Mouse (Mus musculus): ENCODE measurements around the gene Elk3. TPM values are rescaled to one million over a fixed set of nuclear protein-coding genes. Genes with fewer than 3 reads are reported as not detected.

Elk3 gene
- polyA plus RNA-seq, 1 experiment from 2014 or later = 37.6 TPM

DNA sequence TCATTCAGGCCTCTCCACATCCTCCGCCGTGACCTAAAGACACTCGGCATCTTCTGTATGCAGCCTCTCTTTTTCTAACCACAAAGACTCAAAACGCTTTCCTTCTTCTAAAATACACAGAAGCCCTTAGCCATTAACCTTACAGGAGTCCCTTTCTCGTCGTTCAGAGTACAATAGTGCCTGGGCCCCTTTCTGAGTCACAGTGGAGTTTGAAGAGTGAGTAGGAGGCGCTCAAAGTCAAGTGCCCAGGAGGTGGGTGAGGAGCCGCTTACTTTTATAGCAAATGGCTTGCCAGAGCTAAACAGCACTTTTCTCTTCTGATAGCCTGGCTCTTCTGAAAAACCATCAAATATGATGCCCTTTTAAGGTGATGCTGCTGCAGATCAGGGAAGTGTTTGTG is 83.0 kb downstream of the Elk3 start:
- H3K36me3 ChIP-seq = peaks cover 16% of the 10 kb centered on the region
- H3K4me1 ChIP-seq = no peaks in the 10 kb centered on the region
- WGBS = 78% methylated on average over 8 of the region's 8 CpGs
- H3K27me3 ChIP-seq = no peaks in the 10 kb centered on the region
- H3K9ac ChIP-seq = no peak overlapping the region
- H3K27ac ChIP-seq = no peak overlapping the region
- no peak for ATAC-seq (ENCODE audit: insufficient number of reproducible peaks, insufficient read depth, low FRiP score, low TSS enrichment)
- H3K4me3 ChIP-seq = no peak overlapping the region
- H3K4me2 ChIP-seq (replicated peaks) = no peak overlapping the region
- no peaks in the 10 kb centered on the region for H3K9me3 ChIP-seq

- Histone ChIP-seq H3K9me3 (no peaks in the 10 kb centered on the region), H3K36me3 (peaks cover 11% of the 10 kb centered on the region), H3K4me1 (no peaks in the 10 kb centered on the region), H3K9ac (no peak overlapping the region), H3K27ac (no peak overlapping the region), H3K27me3 (no peaks in the 10 kb centered on the region), H3K4me2 (replicated peaks) (no peak overlapping the region), H3K4me3 (no peak overlapping the region)
- ATAC-seq (ENCODE audit: insufficient number of reproducible peaks, insufficient read depth, low FRiP score, low TSS enrichment) = no peak
- WGBS = 79% methylated on average over 6 of the region's 6 CpGs
Measured at GRCm38 (mm10) chr10:93225751-93226150, 85.2 kb downstream of the Elk3 start.

GRCm38 (mm10) chr10:93215051-93215763 is 95.7 kb downstream of the Elk3 start:
- no peak for ATAC-seq (ENCODE audit: insufficient number of reproducible peaks, insufficient read depth, low FRiP score, low TSS enrichment)
- peaks cover 41% of the 10 kb centered on the region for H3K36me3 ChIP-seq
- WGBS = 88% methylated on average over 8 of the region's 8 CpGs
- no peak overlapping the region for H3K9ac ChIP-seq
- H3K4me2 ChIP-seq (replicated peaks) = no peak overlapping the region
- no peaks in the 10 kb centered on the region for H3K4me1 ChIP-seq
- H3K27me3 ChIP-seq = no peaks in the 10 kb centered on the region
- no peaks in the 10 kb centered on the region for H3K9me3 ChIP-seq
- no peak overlapping the region for H3K27ac ChIP-seq
- no peak overlapping the region for H3K4me3 ChIP-seq

DNA sequence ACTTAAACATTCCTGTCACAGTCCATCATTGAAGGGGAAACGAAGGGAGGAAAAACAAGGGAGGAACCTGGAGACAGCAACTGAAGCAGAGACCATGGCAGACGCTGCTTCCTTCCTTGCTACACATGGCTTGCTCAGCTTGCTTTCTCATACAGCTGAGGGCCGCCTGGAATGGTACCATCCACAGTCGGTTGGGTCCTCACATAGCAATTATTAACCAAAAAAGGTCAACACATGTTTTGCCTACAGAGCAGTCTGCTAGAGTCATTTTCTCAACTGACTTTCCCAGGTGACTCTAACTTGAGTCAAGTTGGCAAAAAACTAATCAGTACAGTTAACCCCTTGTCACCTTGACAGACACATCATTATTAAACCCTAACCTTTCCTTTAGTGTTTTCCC is 96.7 kb downstream of the Elk3 start:
- 59% methylated on average over 4 of the region's 4 CpGs for WGBS
- H3K36me3 ChIP-seq = peaks cover 41% of the 10 kb centered on the region
- no peak overlapping the region for H3K4me3 ChIP-seq
- H3K9ac ChIP-seq = no peak overlapping the region
- no peaks in the 10 kb centered on the region for H3K27me3 ChIP-seq
- no peak for ATAC-seq (ENCODE audit: insufficient number of reproducible peaks, insufficient read depth, low FRiP score, low TSS enrichment)
- H3K4me1 ChIP-seq = no peaks in the 10 kb centered on the region
- no peaks in the 10 kb centered on the region for H3K9me3 ChIP-seq
- H3K4me2 ChIP-seq (replicated peaks) = no peak overlapping the region
- no peak overlapping the region for H3K27ac ChIP-seq

- no peak overlapping the region for H3K27ac ChIP-seq
- H3K4me2 ChIP-seq (replicated peaks) = no peak overlapping the region
- H3K4me1 ChIP-seq = no peaks in the 10 kb centered on the region
- no peak overlapping the region for H3K9ac ChIP-seq
- H3K36me3 ChIP-seq = peaks cover 41% of the 10 kb centered on the region
- no peak for ATAC-seq (ENCODE audit: insufficient number of reproducible peaks, insufficient read depth, low FRiP score, low TSS enrichment)
- no peaks in the 10 kb centered on the region for H3K9me3 ChIP-seq
- 87% methylated on average over 7 of the region's 7 CpGs for WGBS
- H3K4me3 ChIP-seq = no peak overlapping the region
- H3K27me3 ChIP-seq = no peaks in the 10 kb centered on the region
Measured at GRCm38 (mm10) chr10:93213339-93213738, 97.6 kb downstream of the Elk3 start.

DNA sequence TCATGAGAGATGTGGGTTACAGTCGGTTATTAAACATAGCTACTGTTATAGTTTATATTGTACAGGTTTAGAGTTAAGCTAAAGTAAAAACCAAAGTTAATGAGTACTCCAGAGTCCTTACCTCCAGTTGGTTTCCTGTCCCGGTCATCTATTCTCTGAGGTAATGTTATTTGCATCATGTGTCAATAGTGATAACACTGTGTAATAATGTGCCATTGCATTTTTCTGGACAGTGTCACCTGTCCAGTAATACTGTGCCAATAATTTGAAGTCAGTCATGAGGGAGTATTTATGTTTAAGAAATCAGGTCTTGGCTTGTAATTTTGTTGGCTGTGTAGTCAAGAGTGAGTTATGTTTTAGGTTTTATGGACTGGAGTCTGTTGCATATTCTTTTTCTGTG is 98.2 kb downstream of the Elk3 start:
- no peak for ATAC-seq (ENCODE audit: insufficient number of reproducible peaks, insufficient read depth, low FRiP score, low TSS enrichment)
- no peak overlapping the region for H3K27ac ChIP-seq
- peaks cover 37% of the 10 kb centered on the region for H3K36me3 ChIP-seq
- no peak overlapping the region for H3K4me3 ChIP-seq
- 88% methylated on average over 2 of the region's 2 CpGs for WGBS
- H3K27me3 ChIP-seq = no peaks in the 10 kb centered on the region
- no peaks in the 10 kb centered on the region for H3K4me1 ChIP-seq
- H3K9ac ChIP-seq = no peak overlapping the region
- no peak overlapping the region for H3K4me2 ChIP-seq (replicated peaks)
- H3K9me3 ChIP-seq = no peaks in the 10 kb centered on the region

DNA sequence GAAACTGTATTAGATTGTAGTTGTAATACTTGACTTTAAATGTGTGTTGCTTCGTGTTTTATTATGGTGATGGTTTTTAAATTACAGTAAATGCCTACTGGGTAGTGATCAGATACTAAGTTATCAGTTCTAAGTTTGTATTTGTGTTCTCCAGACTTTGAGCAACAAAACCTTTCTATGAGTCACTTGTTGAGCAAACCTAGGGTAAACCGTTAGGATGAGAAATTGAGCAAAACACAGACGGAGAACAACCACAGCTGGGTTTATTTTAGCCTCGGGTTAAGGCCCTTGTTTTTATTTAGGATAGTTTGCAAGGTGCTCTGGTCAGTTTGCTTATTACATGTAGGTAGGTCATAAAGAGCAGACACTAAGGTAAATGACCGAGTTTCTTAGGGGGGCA is 103.8 kb downstream of the Elk3 start:
- Histone ChIP-seq H3K4me3 (no peak overlapping the region), H3K4me2 (replicated peaks) (no peak overlapping the region), H3K27ac (no peak overlapping the region), H3K27me3 (no peaks in the 10 kb centered on the region), H3K36me3 (peaks cover 5% of the 10 kb centered on the region; the same call in 1 of the 2 replicates), H3K4me1 (0 out of 2 replicates have a peak, but pooled peaks cover 4% of the 10 kb centered on the region), H3K9me3 (no peaks in the 10 kb centered on the region), H3K9ac (no peak overlapping the region)
- no peak for ATAC-seq (ENCODE audit: insufficient number of reproducible peaks, insufficient read depth, low FRiP score, low TSS enrichment)
- 76% methylated on average over 5 of the region's 5 CpGs for WGBS

DNA sequence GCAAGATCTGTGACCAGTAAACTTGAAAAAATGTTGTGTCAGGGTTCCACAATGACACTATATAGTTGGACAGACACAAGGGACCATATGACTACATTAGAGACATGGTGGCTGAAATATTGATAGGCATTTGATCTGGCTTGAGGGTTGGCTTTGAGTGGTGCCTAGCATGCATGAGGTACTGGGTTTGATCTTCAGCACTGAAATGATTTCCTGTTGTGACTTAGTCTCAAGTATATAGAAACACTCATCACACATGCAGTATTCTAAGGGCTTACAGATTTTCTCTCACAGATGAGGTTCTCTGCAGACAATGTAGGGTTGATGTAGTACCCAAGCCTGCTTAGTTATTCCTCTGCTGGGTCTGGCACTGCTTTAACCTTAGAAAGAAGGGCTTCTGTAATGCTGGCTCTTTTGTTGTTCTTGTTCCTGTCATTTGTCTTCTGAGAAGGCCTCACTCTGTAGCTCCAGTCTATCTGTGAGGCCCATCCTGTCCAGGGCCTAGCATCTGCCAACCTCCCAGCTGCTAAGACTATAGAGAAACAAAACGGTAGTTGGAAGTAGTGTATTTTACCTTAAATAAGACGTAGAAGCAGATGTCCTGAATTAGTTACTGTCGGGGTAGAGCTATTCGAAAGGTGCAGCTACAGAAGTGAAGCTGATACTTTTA is 105.5 kb downstream of the Elk3 start:
- no peak for ATAC-seq (ENCODE audit: insufficient number of reproducible peaks, insufficient read depth, low FRiP score, low TSS enrichment)
- H3K36me3 ChIP-seq = no peaks in the 10 kb centered on the region
- H3K4me3 ChIP-seq = no peak overlapping the region
- no peak overlapping the region for H3K4me2 ChIP-seq (replicated peaks)
- H3K27me3 ChIP-seq = no peaks in the 10 kb centered on the region
- 77% methylated on average over 4 of the region's 4 CpGs for WGBS
- no peak overlapping the region for H3K9ac ChIP-seq
- no peaks in the 10 kb centered on the region for H3K9me3 ChIP-seq
- 0 out of 2 replicates have a peak, but pooled peaks cover 4% of the 10 kb centered on the region for H3K4me1 ChIP-seq
- H3K27ac ChIP-seq = no peak overlapping the region

GRCm38 (mm10) chr10:93201846-93202458 is 109.0 kb downstream of the Elk3 start:
- H3K4me3 ChIP-seq = no peak overlapping the region
- no peaks in the 10 kb centered on the region for H3K27me3 ChIP-seq
- H3K36me3 ChIP-seq = peaks cover 9% of the 10 kb centered on the region
- no peak overlapping the region for H3K4me2 ChIP-seq (replicated peaks)
- H3K4me1 ChIP-seq = 0 out of 2 replicates have a peak, but pooled peaks cover 4% of the 10 kb centered on the region
- no peak overlapping the region for H3K27ac ChIP-seq
- H3K9me3 ChIP-seq = no peaks in the 10 kb centered on the region
- no peak overlapping the region for H3K9ac ChIP-seq
- 93% methylated on average over 6 of the region's 6 CpGs for WGBS
- no peak for ATAC-seq (ENCODE audit: insufficient number of reproducible peaks, insufficient read depth, low FRiP score, low TSS enrichment)

GRCm38 (mm10) chr10:93198958-93199357 is 112.0 kb downstream of the Elk3 start:
- 88% methylated on average over 3 of the region's 3 CpGs for WGBS
- ATAC-seq (ENCODE audit: insufficient number of reproducible peaks, insufficient read depth, low FRiP score, low TSS enrichment) = no peak
- no peak overlapping the region for H3K4me2 ChIP-seq (replicated peaks)

More at GRCm38 (mm10) chr10:93198958-93199357, 112.0 kb downstream of the Elk3 start:
- Histone ChIP-seq H3K36me3 (peaks cover 9% of the 10 kb centered on the region), H3K9ac (no peak overlapping the region), H3K4me3 (no peak overlapping the region), H3K9me3 (no peaks in the 10 kb centered on the region), H3K27me3 (no peaks in the 10 kb centered on the region), H3K4me1 (peaks cover 15% of the 10 kb centered on the region; the same call in 1 of the 2 replicates), H3K27ac (no peak overlapping the region)

Data from embryonic facial prominence, embryonic 12.5 days (tissue).